Mouse (Mus musculus): Measurements from ENCODE around the gene Nudt6.

- TF ChIP-seq KAT2A (conservative IDR thresholded peaks at IDR 0.05; ENCODE audit: low read depth, low read length): no peak
- TF ChIP-seq ETS1 (IDR thresholded peaks at IDR 0.05; ENCODE audit: low read depth, low read length): no peak
- peak; percentile 26 to 57 (median 45); a peak in 4 of 6 replicates for TF ChIP-seq CTCF (IDR thresholded peaks at IDR 0.05 in 2 of 3, conservative IDR thresholded peaks at IDR 0.05 in 1 of 3; ENCODE audit: control insufficient read depth in 1 of 3, insufficient read depth in 1 of 3, low read depth in 2 of 3, low read length in 3 of 3, poor library complexity in 1 of 3, severe bottlenecking in 1 of 3)
- TF ChIP-seq TAL1 (IDR thresholded peaks at IDR 0.05; ENCODE audit: low read length): no peak
- no peak for TF ChIP-seq GATA1 (IDR thresholded peaks at IDR 0.05; ENCODE audit: low read depth, low read length)
- no peak for TF ChIP-seq POLR2A (IDR thresholded peaks at IDR 0.05; ENCODE audit: control insufficient read depth in 1 of 2, insufficient read depth in 1 of 2, low read depth in 1 of 2, low read length in 2 of 2, poor library complexity in 1 of 2)
- no peak for TF ChIP-seq MEF2A (IDR thresholded peaks at IDR 0.05; ENCODE audit: extremely low read depth, insufficient replicate concordance, low read depth, low read length, poor library complexity, severe bottlenecking)
- TF ChIP-seq USF2 (IDR thresholded peaks at IDR 0.05; ENCODE audit: borderline replicate concordance in 1 of 2, insufficient read depth in 1 of 2, low read depth in 1 of 2, low read length in 2 of 2): no peak
- TF ChIP-seq MAX (IDR thresholded peaks at IDR 0.05; ENCODE audit: low read length): no peak
These were observed 40.8 kb downstream of the Nudt6 start for GRCm38 (mm10) chr3:37379201-37379600.

Measured in MEL (cell line).